Mouse (Mus musculus): ENCODE results near the gene Cd101.

The Cd101 gene

DNA sequence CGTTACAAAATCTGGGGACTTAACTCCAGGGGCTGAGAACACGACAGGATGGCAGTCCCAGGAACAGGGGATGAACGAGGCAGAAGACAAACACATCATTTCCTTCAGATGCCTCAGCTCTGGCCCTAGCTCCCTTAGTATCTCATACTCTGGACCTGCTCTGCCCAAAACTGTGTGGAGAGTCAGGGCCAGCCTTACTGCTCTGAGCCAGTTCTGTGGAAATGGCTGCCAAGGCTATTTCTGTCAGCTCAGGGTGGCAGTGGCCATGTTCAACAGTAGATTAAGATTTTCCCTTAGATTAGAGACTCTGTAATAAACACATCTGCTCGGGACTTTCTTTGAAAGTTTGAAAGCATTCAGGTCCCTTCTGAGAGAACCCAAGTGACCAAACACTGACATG is 22.2 kb upstream of the Cd101 start:
- H3K4me3 ChIP-seq (replicated peaks; ENCODE audit: low read length): no peak overlapping the region
- H3K4me1 ChIP-seq (replicated peaks; ENCODE audit: low read depth, low read length): peaks cover 33% of the 10 kb centered on the region
- TF ChIP-seq NANOG (IDR thresholded peaks at IDR 0.05; ENCODE audit: borderline replicate concordance, low read length) (no peak), CTCF (conservative IDR thresholded peaks at IDR 0.05; ENCODE audit: low read length) (no peak), POU5F1 (IDR thresholded peaks at IDR 0.05; ENCODE audit: borderline replicate concordance, low read length) (no peak)
- H3K27me3 ChIP-seq (ENCODE audit: insufficient read depth, low read length): no peaks in the 10 kb centered on the region
- peaks cover 86% of the 10 kb centered on the region for H3K36me3 ChIP-seq (ENCODE audit: insufficient read depth, low read length)
- H3K9me3 ChIP-seq (ENCODE audit: low read length): peaks cover 8% of the 10 kb centered on the region; the same call in 1 of the 2 replicates

- TF ChIP-seq CTCF (conservative IDR thresholded peaks at IDR 0.05; ENCODE audit: low read length) (no peak), POU5F1 (IDR thresholded peaks at IDR 0.05; ENCODE audit: borderline replicate concordance, low read length) (no peak), NANOG (IDR thresholded peaks at IDR 0.05; ENCODE audit: borderline replicate concordance, low read length) (no peak)
- Histone ChIP-seq H3K4me3 (replicated peaks; ENCODE audit: low read length) (no peak overlapping the region), H3K4me1 (replicated peaks; ENCODE audit: low read depth, low read length) (peaks cover 46% of the 10 kb centered on the region), H3K36me3 (ENCODE audit: insufficient read depth, low read length) (peaks cover 85% of the 10 kb centered on the region), H3K9me3 (ENCODE audit: low read length) (peaks cover 8% of the 10 kb centered on the region; the same call in 1 of the 2 replicates), H3K27me3 (ENCODE audit: insufficient read depth, low read length) (no peaks in the 10 kb centered on the region)
Observed at GRCm38 (mm10) chr3:101049997-101050396, 20.6 kb upstream of the Cd101 start.

- no peaks in the 10 kb centered on the region for H3K27me3 ChIP-seq (ENCODE audit: insufficient read depth, low read length)
- H3K4me3 ChIP-seq (replicated peaks; ENCODE audit: low read length): no peak overlapping the region; the same call in 1 of the 2 replicates
- H3K4me1 ChIP-seq (replicated peaks; ENCODE audit: low read depth, low read length): peaks cover 58% of the 10 kb centered on the region
- peaks cover 85% of the 10 kb centered on the region for H3K36me3 ChIP-seq (ENCODE audit: insufficient read depth, low read length)
- TF ChIP-seq POU5F1 (IDR thresholded peaks at IDR 0.05; ENCODE audit: borderline replicate concordance, low read length) (no peak), CTCF (conservative IDR thresholded peaks at IDR 0.05; ENCODE audit: low read length) (no peak), NANOG (IDR thresholded peaks at IDR 0.05; ENCODE audit: borderline replicate concordance, low read length) (no peak)
- peaks cover 8% of the 10 kb centered on the region; the same call in 1 of the 2 replicates for H3K9me3 ChIP-seq (ENCODE audit: low read length)
Observed at GRCm38 (mm10) chr3:101048781-101049180, 19.4 kb upstream of the Cd101 start.

DNA sequence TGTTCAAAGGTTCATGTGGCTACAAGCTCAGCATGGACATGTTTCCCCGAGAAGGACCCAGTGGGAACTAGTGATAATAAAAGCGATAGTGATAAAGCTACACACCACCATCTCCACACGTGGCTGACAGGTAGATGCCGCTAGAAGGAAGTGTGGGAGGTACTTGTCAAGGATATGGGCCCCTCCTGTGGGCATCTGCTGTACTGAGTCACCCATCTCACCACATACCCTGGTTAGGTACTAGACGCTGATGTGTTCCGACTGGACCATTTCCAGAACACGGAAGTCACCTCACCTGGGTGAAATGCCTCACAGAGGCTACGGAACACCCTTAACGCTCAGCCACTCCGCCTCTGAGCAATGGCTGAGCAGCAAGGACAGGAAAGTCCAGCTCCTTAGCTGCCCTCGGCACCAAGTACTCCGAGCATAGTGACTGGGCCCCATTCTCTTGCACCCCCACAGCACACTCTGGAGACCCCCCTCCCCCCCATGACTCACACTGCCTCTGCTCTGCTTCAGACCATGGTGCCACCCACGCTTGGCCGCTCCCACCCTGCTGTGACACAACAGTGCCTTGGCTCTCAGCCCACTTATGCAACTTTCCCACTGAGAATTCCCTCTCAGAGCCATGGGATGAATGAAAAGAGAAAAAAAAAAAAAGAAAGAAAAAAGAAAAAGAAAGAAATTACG is 18.4 kb upstream of the Cd101 start:
- peaks cover 78% of the 10 kb centered on the region for H3K36me3 ChIP-seq (ENCODE audit: insufficient read depth, low read length)
- H3K27me3 ChIP-seq (ENCODE audit: insufficient read depth, low read length): no peaks in the 10 kb centered on the region
- no peak for TF ChIP-seq POU5F1 (IDR thresholded peaks at IDR 0.05; ENCODE audit: borderline replicate concordance, low read length)
- TF ChIP-seq CTCF (conservative IDR thresholded peaks at IDR 0.05; ENCODE audit: low read length): no peak
- no peak for TF ChIP-seq NANOG (IDR thresholded peaks at IDR 0.05; ENCODE audit: borderline replicate concordance, low read length)
- 0 out of 2 replicates have a peak, but pooled peaks cover 4% of the 10 kb centered on the region for H3K9me3 ChIP-seq (ENCODE audit: low read length)
- H3K4me3 ChIP-seq (replicated peaks; ENCODE audit: low read length): no peak overlapping the region
- H3K4me1 ChIP-seq (replicated peaks; ENCODE audit: low read depth, low read length): peaks cover 68% of the 10 kb centered on the region

- H3K36me3 ChIP-seq (ENCODE audit: insufficient read depth, low read length): peaks cover 74% of the 10 kb centered on the region
- peaks cover 87% of the 10 kb centered on the region for H3K4me1 ChIP-seq (replicated peaks; ENCODE audit: low read depth, low read length)
- no peak for TF ChIP-seq NANOG (IDR thresholded peaks at IDR 0.05; ENCODE audit: borderline replicate concordance, low read length)
- TF ChIP-seq CTCF (conservative IDR thresholded peaks at IDR 0.05; ENCODE audit: low read length): no peak
- TF ChIP-seq POU5F1 (IDR thresholded peaks at IDR 0.05; ENCODE audit: borderline replicate concordance, low read length): no peak
- H3K27me3 ChIP-seq (ENCODE audit: insufficient read depth, low read length): no peaks in the 10 kb centered on the region
- no peak overlapping the region for H3K4me3 ChIP-seq (replicated peaks; ENCODE audit: low read length)
- H3K9me3 ChIP-seq (ENCODE audit: low read length): no peaks in the 10 kb centered on the region
Observed at GRCm38 (mm10) chr3:101045431-101045830, 16.1 kb upstream of the Cd101 start.

- peaks cover 84% of the 10 kb centered on the region for H3K4me1 ChIP-seq (replicated peaks; ENCODE audit: low read depth, low read length)
- no peak overlapping the region for H3K4me3 ChIP-seq (replicated peaks; ENCODE audit: low read length)
- peaks cover 74% of the 10 kb centered on the region for H3K36me3 ChIP-seq (ENCODE audit: insufficient read depth, low read length)
- H3K9me3 ChIP-seq (ENCODE audit: low read length): no peaks in the 10 kb centered on the region
- H3K27me3 ChIP-seq (ENCODE audit: insufficient read depth, low read length): no peaks in the 10 kb centered on the region
- TF ChIP-seq POU5F1 (IDR thresholded peaks at IDR 0.05; ENCODE audit: borderline replicate concordance, low read length) (no peak), CTCF (conservative IDR thresholded peaks at IDR 0.05; ENCODE audit: low read length) (no peak), NANOG (IDR thresholded peaks at IDR 0.05; ENCODE audit: borderline replicate concordance, low read length) (no peak)
Observed at GRCm38 (mm10) chr3:101044686-101045085, 15.3 kb upstream of the Cd101 start.

- no peaks in the 10 kb centered on the region for H3K27me3 ChIP-seq (ENCODE audit: insufficient read depth, low read length)
- no peak overlapping the region for H3K4me3 ChIP-seq (replicated peaks; ENCODE audit: low read length)
- no peaks in the 10 kb centered on the region for H3K9me3 ChIP-seq (ENCODE audit: low read length)
- peaks cover 54% of the 10 kb centered on the region for H3K36me3 ChIP-seq (ENCODE audit: insufficient read depth, low read length)
- peaks cover 66% of the 10 kb centered on the region for H3K4me1 ChIP-seq (replicated peaks; ENCODE audit: low read depth, low read length)
- TF ChIP-seq NANOG (IDR thresholded peaks at IDR 0.05; ENCODE audit: borderline replicate concordance, low read length): no peak
- no peak for TF ChIP-seq CTCF (conservative IDR thresholded peaks at IDR 0.05; ENCODE audit: low read length)
- TF ChIP-seq POU5F1 (IDR thresholded peaks at IDR 0.05; ENCODE audit: borderline replicate concordance, low read length): no peak
Observed at GRCm38 (mm10) chr3:101041997-101042396, 12.6 kb upstream of the Cd101 start.

GRCm38 (mm10) chr3:101037984-101038545 is 8.7 kb upstream of the Cd101 start:
- TF ChIP-seq NANOG (IDR thresholded peaks at IDR 0.05; ENCODE audit: borderline replicate concordance, low read length): no peak
- no peak for TF ChIP-seq CTCF (conservative IDR thresholded peaks at IDR 0.05; ENCODE audit: low read length)
- TF ChIP-seq POU5F1 (IDR thresholded peaks at IDR 0.05; ENCODE audit: borderline replicate concordance, low read length): no peak
- Histone ChIP-seq H3K4me1 (replicated peaks; ENCODE audit: low read depth, low read length) (peaks cover 52% of the 10 kb centered on the region), H3K36me3 (ENCODE audit: insufficient read depth, low read length) (peaks cover 20% of the 10 kb centered on the region), H3K4me3 (replicated peaks; ENCODE audit: low read length) (no peak overlapping the region), H3K9me3 (ENCODE audit: low read length) (no peaks in the 10 kb centered on the region), H3K27me3 (ENCODE audit: insufficient read depth, low read length) (no peaks in the 10 kb centered on the region)

Data from E14TG2a.4 (cell line).